17 mouse cellular contexts compared by ENCODE assay signal in the genomic region with DNA sequence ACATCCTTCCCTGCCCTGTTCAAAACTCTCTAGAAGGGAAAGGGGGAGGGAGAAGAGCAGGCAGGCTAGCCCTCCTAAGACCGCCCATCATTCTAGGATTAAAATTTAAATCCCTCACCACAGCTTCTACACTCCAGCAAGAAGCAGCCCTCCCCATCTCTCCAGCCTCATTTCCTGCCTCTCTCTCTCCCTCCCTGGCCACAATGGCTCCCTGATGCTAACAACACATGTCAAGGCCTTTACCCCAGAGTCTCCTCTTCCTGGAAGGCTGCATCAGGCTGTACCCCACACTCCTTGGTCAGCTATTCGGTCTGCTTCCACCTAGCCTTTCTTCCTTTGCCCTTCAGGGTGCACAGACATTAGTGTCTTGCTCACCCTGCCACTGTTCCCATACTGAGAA.
"Had no signal": no experiment of that assay in that cellular context is flagged by ENCODE, and none has a peak within 500 bp of the region (broad histone marks: within the 10 kb centered on the region; RNA-seq: fewer than 3 reads in every experiment).

No protein-coding gene starts in this region.

- H3K9me3 ChIP-seq: kidney, embryonic 15.5 days; limb, embryonic 12.5 days; limb, embryonic 15.5 days; midbrain, embryonic 13.5 days; stomach, embryonic 15.5 days had no signal

- DNase-seq: kidney, adult 8-10 months; kidney, postnatal 10 days; kidney, postnatal 36 days; left cerebral cortex, postnatal 4 days; liver, postnatal 0 days; lung, embryonic 14.5 days; right cerebral cortex, postnatal 25 days; spleen, adult 18-20 months; thymus, postnatal 25 days had no signal

- H3K27ac ChIP-seq: kidney, embryonic 15.5 days; limb, embryonic 12.5 days; limb, embryonic 15.5 days; liver, embryonic 14.5 days; midbrain, embryonic 13.5 days; stomach, embryonic 15.5 days had no signal

- H3K9ac ChIP-seq: kidney, embryonic 15.5 days; limb, embryonic 12.5 days; limb, embryonic 15.5 days; liver, embryonic 14.5 days; liver, postnatal 0 days; lung, embryonic 14.5 days; midbrain, embryonic 13.5 days; stomach, embryonic 15.5 days had no signal

- H3K36me3 ChIP-seq: kidney, embryonic 15.5 days; limb, embryonic 12.5 days; limb, embryonic 15.5 days; midbrain, embryonic 13.5 days; stomach, embryonic 15.5 days had no signal

- H3K4me2 ChIP-seq: kidney, embryonic 15.5 days; limb, embryonic 12.5 days; limb, embryonic 15.5 days; liver, embryonic 11.5 days; lung, embryonic 14.5 days; midbrain, embryonic 13.5 days; stomach, embryonic 15.5 days had no signal

- ATAC-seq: liver, postnatal 0 days; lung, postnatal 0 days; midbrain, embryonic 13.5 days had no signal

- H3K4me3 ChIP-seq: kidney, embryonic 15.5 days; limb, embryonic 12.5 days; limb, embryonic 15.5 days; midbrain, embryonic 13.5 days; stomach, embryonic 15.5 days had no signal
